Mouse (Mus musculus) gastrocnemius, postnatal 25 days (tissue): Measurements from ENCODE around the gene Dmtf1. TPM values are rescaled to one million over a fixed set of nuclear protein-coding genes. Genes with fewer than 3 reads are reported as not detected.

Source experiments
- DNase-seq: peaks from one replicate; pipeline ENCODE4 v3.0.0; 2022
- total RNA-seq, 2 experiments: library from RNA; stranded (reverse); gene quantifications; 1 replicate in 1 of 2; 2 replicates in 1 of 2; pipeline ENCODE4 v1.2.3; 2021

Gene Dmtf1
- total RNA-seq, 2 experiments from 2014 or later: 8.6 to 9.4 TPM

DNA sequence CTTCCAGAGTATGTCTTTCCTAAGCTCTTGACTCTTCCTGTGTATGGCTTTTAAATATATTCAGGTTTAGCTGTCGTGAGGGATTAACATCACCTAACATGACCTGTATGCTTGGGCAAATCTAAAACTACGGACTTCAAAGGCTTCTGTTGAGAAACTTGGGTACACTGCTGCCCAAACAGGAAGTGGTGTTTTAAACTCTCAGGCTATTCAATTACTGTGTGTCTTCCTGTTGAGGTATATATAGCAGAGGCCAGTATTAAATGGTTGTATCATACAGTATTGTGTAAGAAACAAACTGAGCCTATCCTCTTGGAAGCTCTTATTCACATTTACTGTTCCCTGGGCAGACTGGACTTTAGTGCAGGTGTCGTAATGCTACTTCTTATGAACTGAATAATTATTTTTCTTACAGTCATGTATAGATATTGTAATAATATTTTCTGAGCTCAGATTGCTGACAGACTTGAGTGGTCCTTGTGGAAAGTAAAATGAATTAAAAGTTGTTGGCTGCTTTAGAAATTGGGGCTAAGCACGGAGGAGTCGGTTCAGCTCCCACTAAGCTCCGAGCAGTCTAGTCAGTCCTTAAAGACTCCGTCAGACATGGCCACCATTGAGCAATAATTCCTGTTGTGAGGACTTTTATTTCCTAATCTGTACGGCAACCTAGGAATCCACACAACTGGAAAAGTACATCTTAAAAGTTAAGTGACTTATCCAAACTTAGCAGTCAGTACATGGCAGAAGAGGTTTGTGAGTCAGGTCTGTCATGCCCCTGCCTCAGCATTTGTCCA, 54.1 kb downstream of the Dmtf1 start:
- DNase-seq: no peak

DNA sequence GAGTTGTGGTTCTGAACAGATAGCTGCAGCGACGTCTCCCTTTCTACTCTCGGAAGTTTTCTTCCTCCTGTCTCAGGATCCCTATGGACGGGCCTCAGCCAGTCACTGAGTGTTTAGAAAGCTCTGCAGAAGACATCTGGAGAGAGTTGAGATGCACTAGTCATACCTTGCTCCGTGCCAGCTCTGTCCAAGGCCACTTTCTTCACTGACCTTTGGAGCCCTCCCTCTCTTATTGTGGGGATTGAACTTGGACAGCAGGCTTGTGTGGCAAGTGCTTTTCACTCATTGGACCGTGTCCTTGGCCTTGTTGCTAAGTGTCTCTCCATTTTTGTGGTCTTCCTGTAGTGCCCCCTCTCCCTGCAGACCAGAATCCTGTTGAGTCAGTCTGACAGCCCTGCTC, 54.8 kb downstream of the Dmtf1 start:
- DNase-seq: no peak

DNA sequence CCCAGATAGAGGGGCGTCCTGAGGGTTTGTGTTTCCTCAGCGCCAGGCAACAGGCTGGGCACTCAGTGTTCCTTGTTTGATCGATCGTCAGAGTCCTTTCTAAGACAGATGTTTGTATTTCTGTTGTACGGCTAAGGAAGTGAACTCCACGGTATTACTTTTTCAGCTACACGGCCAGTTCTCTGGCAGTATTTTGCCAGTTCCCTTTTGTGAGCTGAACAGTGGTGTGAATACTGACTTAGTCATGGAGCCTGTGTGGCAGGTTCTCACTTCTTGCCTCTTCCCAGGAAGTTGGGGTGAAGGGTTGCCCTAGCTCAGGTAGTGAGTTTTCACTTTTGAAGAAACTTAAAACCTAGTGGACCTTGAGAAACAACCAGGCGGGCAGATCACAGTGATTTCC, 57.6 kb downstream of the Dmtf1 start:
- DNase-seq: no peak

DNA sequence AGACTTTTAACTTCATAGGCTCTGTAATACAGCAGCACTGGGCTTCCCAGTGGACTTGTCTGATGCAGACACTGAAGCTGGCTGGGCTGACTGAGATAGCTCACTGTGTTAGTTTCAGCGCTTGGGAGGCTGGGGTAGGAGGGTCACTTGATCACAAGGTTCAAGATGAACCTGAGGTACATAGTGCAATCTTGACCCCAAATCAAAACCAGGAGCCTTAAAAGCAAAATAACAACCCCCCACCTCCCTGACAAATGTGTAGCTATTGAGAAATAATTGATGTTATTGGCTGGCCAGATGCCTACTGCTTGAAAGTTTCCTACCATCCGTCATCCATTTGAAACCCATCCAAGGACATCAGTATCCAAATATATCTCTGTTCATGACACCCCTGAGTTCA, 58.9 kb downstream of the Dmtf1 start:
- no peak for DNase-seq

DNA sequence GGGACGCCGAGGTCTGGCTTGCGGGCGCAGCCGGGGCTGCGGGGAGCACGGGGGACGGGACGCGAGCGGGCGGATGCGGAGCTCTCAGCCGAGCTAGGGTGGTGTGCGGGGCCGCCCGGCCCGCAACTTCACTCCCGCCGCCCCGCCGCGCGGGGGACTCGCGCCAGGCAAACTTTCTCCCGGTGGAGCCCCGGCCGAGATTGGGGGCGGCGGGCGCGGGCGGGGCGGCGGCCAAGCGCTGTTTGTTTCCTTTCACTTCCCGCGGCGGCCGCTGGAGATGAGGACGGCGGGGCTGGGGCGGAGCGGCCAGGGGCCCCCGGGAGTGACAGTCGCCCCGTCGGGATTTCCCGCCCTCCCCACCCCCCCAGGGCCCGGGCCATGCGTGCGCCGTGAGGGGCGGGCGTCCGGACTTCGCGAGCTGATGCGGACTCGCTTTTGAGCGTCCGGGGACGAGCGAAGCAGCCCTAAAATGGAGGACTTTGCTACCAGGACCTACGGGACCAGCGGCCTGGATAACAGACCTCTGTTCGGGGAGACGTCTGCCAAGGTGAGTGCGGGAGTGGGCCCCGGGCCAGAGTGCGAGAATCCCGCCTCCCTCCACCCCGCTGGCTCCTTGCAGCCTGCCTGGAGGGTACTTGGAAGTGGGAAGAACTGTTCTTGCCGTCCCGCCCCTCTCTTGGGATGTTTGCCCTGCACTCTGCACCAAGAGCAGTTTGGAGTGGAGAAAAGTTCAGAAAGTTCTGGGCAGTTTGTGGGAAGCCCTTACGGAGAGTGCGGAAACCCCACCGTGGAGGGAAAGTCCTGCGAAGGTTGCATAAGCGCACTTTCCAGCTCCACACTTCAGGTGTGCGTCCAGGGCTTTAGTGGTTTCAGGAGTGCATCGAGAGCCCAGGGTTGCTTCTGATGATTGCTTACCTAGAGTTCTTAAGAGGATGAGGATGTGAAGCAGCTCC, 60.5 kb downstream of the Dmtf1 start:
- peak; percentile 44 for DNase-seq

DNA sequence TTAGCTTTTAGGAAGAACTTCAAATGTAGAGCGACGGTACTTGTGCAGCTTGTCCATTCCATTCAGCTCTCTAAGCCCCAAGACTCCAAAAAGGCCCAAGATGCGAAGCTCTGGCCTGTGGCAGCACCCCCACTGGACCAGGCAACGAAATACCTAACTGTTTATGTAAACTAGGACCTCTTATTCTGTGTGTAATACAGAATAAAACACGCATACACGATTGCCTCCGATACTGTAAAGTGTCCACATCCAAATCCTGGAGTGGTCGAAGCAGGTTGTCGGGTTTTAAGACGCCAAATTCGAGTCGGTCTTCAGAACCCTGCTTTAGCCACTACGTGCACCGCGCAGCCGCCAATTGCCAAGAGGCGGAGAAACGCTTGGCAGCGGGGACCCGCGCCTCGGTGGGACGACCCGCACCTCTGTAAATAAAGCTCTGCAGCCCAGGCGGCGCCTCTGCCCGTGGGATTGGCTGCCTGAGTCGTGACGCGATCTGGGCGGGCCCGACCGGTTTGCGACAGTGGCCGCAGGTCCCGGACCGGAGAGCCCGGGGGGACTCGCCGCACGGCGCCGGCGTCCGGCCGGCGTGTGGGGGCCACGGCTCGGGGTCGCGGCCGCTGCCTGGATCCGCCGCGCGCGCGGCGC, 61.2 kb downstream of the Dmtf1 start, which contains the start of gene Tmem243:
Gene Tmem243, plus strand, starts transcription at position 462 of the 642 bp plus-strand sequence.
- DNase-seq: peak; percentile 90

DNA sequence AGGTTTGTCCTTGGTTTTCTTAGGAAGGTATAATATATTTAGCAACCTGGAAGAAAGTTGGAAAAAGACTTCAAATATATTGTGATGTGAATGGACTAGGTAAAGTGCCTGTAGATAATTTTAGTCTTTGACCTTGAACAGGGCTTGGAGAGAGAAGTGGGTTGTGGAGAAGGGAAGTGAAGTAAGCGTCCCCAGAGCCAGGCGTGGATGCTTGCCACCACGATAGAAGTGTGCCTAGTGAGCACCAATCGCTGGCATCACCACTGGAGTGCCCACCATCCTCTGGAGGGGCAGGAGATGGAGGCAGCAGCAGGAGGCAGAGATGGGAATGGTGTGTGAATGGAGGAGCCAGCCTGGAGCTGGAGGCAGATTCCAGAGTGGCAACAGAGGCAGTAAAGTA, 68.1 kb downstream of the Dmtf1 start:
- no peak for DNase-seq

DNA sequence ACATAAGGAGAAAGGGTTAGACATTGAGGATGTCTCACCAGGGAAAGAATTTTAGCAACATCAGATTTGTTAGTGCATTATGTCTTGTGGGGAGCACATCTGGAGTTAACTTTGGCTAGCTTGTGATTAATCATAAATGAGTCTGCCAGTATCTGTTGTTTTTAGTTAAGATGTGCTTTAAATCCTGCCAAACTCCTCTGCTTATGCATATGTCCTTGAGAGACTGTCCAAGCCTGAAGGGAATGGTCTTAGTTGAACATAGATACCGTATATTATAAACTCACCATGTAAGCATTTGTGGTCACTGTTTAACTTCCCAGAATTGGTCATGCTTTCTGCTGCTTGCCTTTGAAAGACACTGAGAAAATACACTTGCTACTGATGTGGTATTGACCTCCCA, 68.9 kb downstream of the Dmtf1 start:
- no peak for DNase-seq

DNA sequence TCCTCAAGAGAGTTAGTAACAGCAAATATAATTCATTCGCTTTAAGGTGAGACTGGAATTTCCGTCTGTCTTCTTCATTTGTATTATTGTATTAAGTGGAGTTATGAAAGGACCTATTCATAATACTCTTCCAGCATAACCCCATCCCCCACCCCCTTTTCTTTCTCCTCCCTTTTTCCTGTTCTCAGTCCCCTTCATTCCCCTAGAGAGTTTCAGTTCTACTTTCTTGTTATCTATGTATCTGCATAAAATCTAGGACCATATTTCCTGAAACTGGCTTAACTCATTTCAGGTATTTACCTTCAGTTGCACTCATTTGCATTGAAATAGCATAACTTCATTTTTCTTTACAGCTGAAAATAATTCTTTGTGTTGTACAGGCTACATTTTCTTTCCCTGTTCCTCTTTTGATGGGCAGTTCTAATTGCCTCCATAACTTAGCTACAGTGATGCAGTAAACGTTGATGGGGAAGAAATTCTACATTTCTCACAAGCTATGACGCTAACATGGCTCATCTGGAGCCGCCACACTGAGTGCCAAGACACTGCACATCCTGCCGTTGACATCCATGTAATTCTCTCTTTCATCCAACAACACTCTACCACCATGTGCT, 71.0 kb downstream of the Dmtf1 start:
- no peak for DNase-seq

DNA sequence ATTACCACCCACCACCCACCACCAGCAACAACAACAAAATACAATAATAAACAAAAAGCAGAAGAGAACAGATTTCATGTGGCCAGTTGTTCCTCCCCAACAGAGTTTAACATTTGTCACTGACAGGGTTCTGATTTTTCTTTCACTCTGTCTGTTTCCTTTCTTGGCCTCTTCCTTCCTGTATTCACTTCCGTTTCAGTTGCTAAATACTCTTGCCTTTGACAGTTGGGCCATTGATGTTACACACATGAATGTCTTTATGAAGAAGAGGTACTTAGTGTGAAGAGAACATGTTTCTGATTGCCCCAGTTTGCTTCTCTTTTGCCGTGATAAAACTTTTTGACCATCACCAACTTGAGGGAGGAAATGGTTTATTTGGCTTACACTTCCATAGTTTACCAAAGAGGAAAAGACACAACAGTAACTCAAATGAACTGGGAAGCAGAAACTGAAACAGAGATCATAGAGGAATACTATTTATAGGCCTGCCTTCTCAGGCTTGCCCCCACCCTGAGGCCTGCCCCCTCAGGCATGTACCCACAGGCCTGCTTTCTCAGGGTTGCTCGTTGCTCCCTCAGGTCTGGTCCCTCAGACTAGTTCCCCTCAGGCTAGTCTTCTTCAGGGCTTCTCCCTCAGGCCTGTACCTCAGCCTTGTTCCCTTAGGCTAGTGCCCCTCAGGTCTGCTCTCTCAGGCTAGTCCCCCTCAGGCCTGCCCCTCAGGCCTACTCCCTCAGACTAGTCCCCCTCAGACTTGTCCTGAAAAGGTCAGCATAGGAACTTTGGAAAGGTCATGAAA, 74.5 kb downstream of the Dmtf1 start:
- DNase-seq: no peak

DNA sequence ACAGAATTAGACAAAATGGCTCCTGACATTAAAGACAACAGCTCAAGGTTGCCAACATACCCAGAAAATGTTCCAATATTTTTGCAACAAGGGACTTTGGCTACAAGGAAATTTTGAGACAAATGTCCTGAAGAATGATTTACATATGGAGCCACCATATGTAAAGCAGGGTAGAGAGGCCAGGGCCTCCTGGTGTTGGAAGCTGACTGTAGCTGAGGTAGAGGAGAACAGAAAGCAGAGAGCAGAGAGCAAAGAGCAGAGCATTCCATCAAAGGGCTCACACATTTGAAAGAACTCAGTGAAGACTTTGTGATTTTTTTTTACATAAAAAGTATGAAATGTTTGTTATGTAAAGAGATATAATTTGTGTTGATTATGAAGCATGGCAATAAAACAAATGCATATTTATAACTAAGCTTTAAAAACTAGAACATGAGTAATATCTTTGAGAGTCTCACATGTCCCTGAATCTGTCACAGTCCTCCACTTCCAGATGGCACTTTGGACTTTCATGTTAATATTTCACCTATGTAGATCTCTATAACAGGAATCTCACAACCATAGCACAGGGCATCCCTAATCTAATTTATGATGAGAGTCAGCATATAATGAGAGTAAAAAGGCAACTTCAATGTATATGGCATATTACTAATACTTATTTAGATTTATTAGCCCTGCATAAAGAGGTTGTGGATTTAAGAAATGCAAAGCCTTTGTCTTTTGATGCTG, 81.6 kb downstream of the Dmtf1 start:
- no peak for DNase-seq

DNA sequence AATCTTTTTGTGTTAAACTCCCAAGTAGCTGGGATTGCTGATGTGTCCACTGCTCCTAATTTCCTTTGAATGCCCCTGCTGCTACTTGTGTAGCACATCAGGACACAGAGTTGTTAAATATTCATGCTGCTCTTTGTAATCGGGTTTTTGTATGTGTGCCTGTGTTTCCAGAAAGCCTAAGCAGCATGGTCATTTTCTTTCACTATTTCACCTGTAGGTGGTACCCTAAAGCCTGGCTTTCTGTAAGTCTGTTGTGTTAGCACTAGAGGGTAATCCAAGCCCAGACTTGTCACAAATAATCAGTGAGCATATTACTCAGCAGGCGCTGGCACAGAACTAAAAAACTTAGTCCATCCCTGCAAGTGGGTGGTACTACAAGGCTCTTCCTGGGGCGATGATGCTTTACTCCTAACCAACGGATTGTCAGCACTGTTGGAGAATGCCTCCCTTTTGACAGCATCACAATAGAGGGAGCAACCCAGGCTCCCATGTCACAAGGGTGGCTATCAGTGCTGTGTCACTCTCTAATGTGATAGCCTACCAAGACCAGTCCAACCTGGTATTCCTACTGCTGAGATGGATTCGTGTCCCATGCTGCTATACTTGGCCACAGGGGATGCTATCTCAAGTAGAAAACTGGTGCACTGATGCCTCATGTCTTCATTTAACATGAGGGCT, 88.3 kb downstream of the Dmtf1 start:
- DNase-seq: no peak

DNA sequence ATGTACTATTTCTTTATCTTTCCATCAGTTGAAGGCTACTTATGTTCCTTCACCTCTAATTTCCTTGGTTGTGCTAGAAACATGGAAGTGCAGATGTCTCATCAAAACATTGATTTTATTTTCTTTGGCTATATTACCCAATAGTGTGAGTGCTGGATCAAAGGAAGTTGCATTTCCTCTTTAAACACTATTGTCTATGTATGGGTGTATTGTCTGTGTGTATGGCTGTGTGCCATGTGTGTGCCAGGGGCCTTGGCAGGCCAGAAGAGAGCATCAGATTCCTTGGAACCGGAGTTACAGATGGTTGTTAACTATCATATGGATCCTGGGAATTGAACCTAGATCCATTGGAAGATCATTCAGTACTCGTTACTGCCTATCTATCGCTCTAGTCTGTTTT, 90.2 kb downstream of the Dmtf1 start:
- DNase-seq: no peak

DNA sequence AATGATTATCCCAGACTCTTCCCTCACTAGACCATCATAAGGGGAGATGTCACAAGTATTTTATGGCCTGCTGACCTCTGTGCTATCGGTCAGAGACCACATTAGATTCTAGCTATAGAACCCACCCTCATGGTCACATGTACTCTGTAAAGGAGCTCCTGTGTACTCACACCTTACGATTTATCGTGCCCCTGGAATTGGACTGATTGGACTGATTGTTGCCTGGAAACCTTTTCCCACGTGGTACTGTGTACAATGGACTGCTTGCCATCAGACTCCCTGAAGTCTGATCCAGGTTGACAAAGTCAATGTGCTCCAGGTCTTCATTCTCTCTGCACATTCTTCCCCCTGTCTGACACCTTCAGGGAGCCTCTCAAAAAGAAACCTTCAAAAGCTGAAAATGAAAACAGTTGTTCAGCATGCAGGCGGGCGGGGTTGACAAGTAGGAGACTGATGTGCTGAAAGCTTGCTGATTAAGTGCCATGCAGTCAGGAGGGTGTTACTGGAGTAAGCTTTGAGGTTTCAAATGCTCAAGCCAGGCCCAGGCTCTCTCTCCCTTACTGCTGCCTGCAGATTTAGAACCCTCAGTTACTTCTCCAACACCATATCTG, 91.9 kb downstream of the Dmtf1 start:
- DNase-seq: no peak

DNA sequence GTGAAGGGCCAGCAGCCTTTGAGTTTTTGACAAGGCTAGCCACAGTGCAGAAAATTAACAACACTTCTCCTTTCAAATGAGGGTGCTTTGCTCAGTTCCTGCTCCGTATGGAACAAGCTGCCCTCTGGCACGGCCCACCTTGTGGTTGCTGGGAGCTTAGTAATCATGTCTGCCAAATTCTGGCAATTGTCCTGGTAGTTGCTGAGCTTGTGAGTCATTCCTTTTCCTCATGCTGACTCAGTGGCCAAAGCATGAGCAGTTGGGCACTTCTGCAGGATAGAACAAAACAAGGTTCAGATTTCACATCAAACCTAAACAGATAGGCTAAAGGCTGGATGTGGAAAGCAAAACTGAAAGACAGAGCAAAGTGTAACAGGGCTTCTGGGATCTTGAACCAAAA, 92.7 kb downstream of the Dmtf1 start:
- peak; percentile 26 for DNase-seq
